ENCODE assay signal across 11 mouse cellular contexts in the genomic region with DNA sequence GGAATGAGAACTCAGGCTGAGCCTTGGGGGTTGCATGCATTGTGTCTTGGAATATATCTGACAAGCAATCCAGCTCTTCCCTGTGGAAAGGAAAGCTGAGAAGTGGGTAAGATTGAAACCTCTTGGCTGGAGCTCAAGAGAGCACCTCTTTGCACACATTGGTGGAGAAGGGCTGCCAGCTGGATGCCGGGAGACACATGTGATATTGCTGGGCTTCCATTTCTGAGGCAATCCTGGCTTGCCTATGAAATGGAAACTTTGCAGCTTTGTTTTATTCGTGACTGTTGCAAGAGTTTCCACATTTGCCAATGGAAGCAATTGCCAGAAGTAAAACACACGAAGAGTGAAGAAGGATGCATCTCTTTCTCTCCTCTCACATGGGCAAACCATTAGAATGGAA.
DNase-seq lines count a peak whose midpoint lies in the region; ATAC-seq and TF ChIP-seq lines count a peak whose summit lies in the region.
"Had no signal": no experiment of that assay in that cellular context is flagged by ENCODE, and none has a peak within 500 bp of the region (broad histone marks: within the 10 kb centered on the region; RNA-seq: fewer than 3 reads in every experiment).

No protein-coding gene starts in this region.

- H3K4me1 ChIP-seq in heart, adult 2 months (ENCODE audit: control insufficient read depth, insufficient read depth, low read length): no peaks in the 10 kb centered on the region
- no peaks in the 10 kb centered on the region for H3K4me1 ChIP-seq in heart, embryonic 12.5 days (replicated peaks)
- no peaks in the 10 kb centered on the region for H3K4me1 ChIP-seq in midbrain, postnatal 0 days (ENCODE audit: insufficient read depth, low read length)
- H3K4me1 ChIP-seq in midbrain, embryonic 11.5 days (ENCODE audit: control insufficient read depth, insufficient read depth, low read length): no peaks in the 10 kb centered on the region
- H3K4me1 ChIP-seq: heart, embryonic 13.5 days had no signal

- intact Hi-C loops in heart, adult 2 months (cut with DNase I): no loop called here

- 55% methylated on average over 3 of the region's 3 CpGs for WGBS in heart, adult 2 months
- 60% methylated on average over 3 of the region's 3 CpGs for WGBS in heart, embryonic 12.5 days
- 75% methylated on average over 3 of the region's 3 CpGs for WGBS in midbrain, postnatal 0 days
- 81% methylated on average over 3 of the region's 3 CpGs for WGBS in midbrain, embryonic 11.5 days

- H3K9ac ChIP-seq in heart, adult 2 months (ENCODE audit: low read depth, low read length): no peak overlapping the region
- H3K9ac ChIP-seq in heart, embryonic 12.5 days: no peak overlapping the region
- H3K9ac ChIP-seq in midbrain, postnatal 0 days (replicated peaks; ENCODE audit: low read length, poor library complexity, severe bottlenecking): no peak overlapping the region
- no peak overlapping the region for H3K9ac ChIP-seq in midbrain, embryonic 11.5 days (ENCODE audit: low read length)
- H3K9ac ChIP-seq: heart, embryonic 13.5 days had no signal

- no peak for TF ChIP-seq CTCF in heart, adult 2 months (IDR thresholded peaks at IDR 0.05)
- no peak for TF ChIP-seq CTCF in midbrain, postnatal 0 days (IDR thresholded peaks at IDR 0.05)

- no peak overlapping the region for H3K4me2 ChIP-seq in heart, embryonic 12.5 days
- H3K4me2 ChIP-seq in midbrain, postnatal 0 days (ENCODE audit: low read depth, low read length, poor library complexity, severe bottlenecking): no peak overlapping the region
- H3K4me2 ChIP-seq in midbrain, embryonic 11.5 days: no peak overlapping the region
- H3K4me2 ChIP-seq: heart, embryonic 13.5 days had no signal

- no peak overlapping the region for H3K4me3 ChIP-seq in heart, adult 2 months
- H3K4me3 ChIP-seq in heart, embryonic 12.5 days: no peak overlapping the region
- no peak overlapping the region for H3K4me3 ChIP-seq in midbrain, postnatal 0 days (ENCODE audit: low read depth, low read length)
- no peak overlapping the region for H3K4me3 ChIP-seq in midbrain, embryonic 11.5 days (ENCODE audit: low read depth, low read length)
- H3K4me3 ChIP-seq: heart, embryonic 13.5 days had no signal

- no peak overlapping the region for H3K27ac ChIP-seq in heart, adult 2 months
- no peak overlapping the region for H3K27ac ChIP-seq in heart, embryonic 12.5 days (ENCODE audit: poor library complexity, severe bottlenecking)
- H3K27ac ChIP-seq in midbrain, postnatal 0 days (ENCODE audit: low read depth, low read length): no peak overlapping the region
- no peak overlapping the region for H3K27ac ChIP-seq in midbrain, embryonic 11.5 days (ENCODE audit: low read depth, low read length)
- H3K27ac ChIP-seq: heart, embryonic 13.5 days; macrophage had no signal

- no peak for TF ChIP-seq EP300 in heart, adult 2 months (IDR thresholded peaks at IDR 0.05; ENCODE audit: insufficient read depth, low read depth, low read length)

- H3K9me3 ChIP-seq in heart, embryonic 12.5 days (replicated peaks): no peaks in the 10 kb centered on the region
- no peaks in the 10 kb centered on the region for H3K9me3 ChIP-seq in midbrain, postnatal 0 days (ENCODE audit: low read length)
- H3K9me3 ChIP-seq in midbrain, embryonic 11.5 days (ENCODE audit: control insufficient read depth, low read length): no peaks in the 10 kb centered on the region
- H3K9me3 ChIP-seq: heart, embryonic 13.5 days had no signal

- TF ChIP-seq POLR2A in heart, adult 2 months (IDR thresholded peaks at IDR 0.05; ENCODE audit: insufficient read depth, low read depth, low read length): no peak

- no peaks in the 10 kb centered on the region for H3K36me3 ChIP-seq in heart, adult 2 months (ENCODE audit: control insufficient read depth, insufficient read depth, low read length)
- H3K36me3 ChIP-seq in heart, embryonic 12.5 days: no peaks in the 10 kb centered on the region
- no peaks in the 10 kb centered on the region for H3K36me3 ChIP-seq in midbrain, postnatal 0 days (ENCODE audit: insufficient read depth, low read length)
- no peaks in the 10 kb centered on the region for H3K36me3 ChIP-seq in midbrain, embryonic 11.5 days (ENCODE audit: control insufficient read depth, insufficient read depth, low read length)
- H3K36me3 ChIP-seq: heart, embryonic 13.5 days had no signal

- no peak for ATAC-seq in heart, embryonic 12.5 days (ENCODE audit: insufficient number of reproducible peaks, low FRiP score)
- no peak for ATAC-seq in midbrain, postnatal 0 days (ENCODE audit: low FRiP score)
- no peak for ATAC-seq in midbrain, embryonic 11.5 days (ENCODE audit: low FRiP score)
- no peak for ATAC-seq in inflammation-experienced regulatory T-cells, adult 6 months
- ATAC-seq: hindbrain, embryonic 16.5 days had no signal

- no peaks in the 10 kb centered on the region for H3K27me3 ChIP-seq in heart, adult 2 months (ENCODE audit: control insufficient read depth, insufficient read depth, low read length)
- H3K27me3 ChIP-seq in heart, embryonic 12.5 days (replicated peaks): no peaks in the 10 kb centered on the region
- no peaks in the 10 kb centered on the region for H3K27me3 ChIP-seq in midbrain, postnatal 0 days (ENCODE audit: insufficient read depth, low read length)
- H3K27me3 ChIP-seq in midbrain, embryonic 11.5 days (ENCODE audit: control insufficient read depth, insufficient read depth, low read length): no peaks in the 10 kb centered on the region
- H3K27me3 ChIP-seq: heart, embryonic 13.5 days had no signal

- peak; percentile 17 to 23 for DNase-seq in heart, adult 2 months
- peak; percentile 3 for DNase-seq in midbrain, postnatal 0 days (ENCODE audit: low spot score)
- DNase-seq in midbrain, embryonic 11.5 days (ENCODE audit: low spot score, missing footprints): no peak
- DNase-seq in brain, adult 2 months (ENCODE audit: low read depth, low spot score): peak; percentile 50
- peak; percentile 60 for DNase-seq in gastrocnemius, postnatal 25 days
- DNase-seq: liver had no signal

- no peaks in the 10 kb centered on the region for H3K79me2 ChIP-seq in heart, adult 2 months (replicated peaks; ENCODE audit: control insufficient read depth, insufficient read depth, low read length)
